Mouse (Mus musculus) v-Abl transformed pro-B cells (cell line): ENCODE results near the gene Dexi.

Experiments used
- in situ Hi-C, 2 experiments: fragments of 400-800 bp; cut with MboI; formaldehyde crosslinking; loops; one replicate each; pipeline ENCODE4 v1.15.1; 2025; ENCODE audit not compliant: unreplicated experiment in 2 of 2

The Dexi gene

DNA sequence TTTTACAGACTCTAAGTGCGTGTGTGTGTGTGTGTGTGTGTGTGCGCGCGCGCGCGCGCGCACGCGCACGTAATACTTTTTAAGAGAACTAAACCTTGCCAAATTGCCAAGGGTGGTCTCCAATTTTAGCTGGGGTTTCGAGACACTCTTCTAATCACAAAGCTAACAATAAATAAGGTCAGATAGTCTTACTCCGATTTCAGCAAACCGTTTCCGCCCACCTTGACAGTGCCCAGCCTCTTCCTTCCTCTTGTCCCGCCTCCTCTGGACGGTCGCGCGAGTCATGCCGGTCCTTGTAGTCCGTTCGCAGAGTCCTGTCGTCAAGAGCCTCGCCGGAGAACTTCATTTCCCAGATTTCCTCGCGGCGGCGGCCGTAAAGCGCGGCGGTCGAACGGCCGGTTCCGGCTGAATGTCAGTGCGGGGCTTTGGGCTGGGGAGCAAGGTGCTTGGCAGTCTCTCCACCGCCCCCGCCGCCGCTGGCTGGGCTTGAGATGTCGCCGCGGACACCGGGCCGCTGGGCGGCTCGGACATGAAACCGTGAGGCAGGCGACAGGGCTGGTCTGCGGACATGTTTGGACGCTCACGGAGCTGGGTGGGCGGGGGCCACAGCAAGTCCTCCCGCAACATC is 2.3 kb upstream of the Dexi start, which contains the start of gene Clec16a:
TSS of gene Clec16a (plus strand) at position 345 of the 628 bp plus-strand sequence.
- in situ Hi-C loops, result loop anchor here in 1 of 2 experiments (25.0 kb wide), 1 partner anchor 1708 kb away; the partner anchor contains the start of gene 1810013L24Rik

- in situ Hi-C loops, result loop anchor here in 1 of 2 experiments (25.0 kb wide), 1 partner anchor 1705 kb away; the partner anchor contains the start of gene 1810013L24Rik
Observed at GRCm38 (mm10) chr16:10542266-10542665, 588 bp downstream of the Dexi start.

- in situ Hi-C loops, result loop anchor here in 1 of 2 experiments (25.0 kb wide), 1 partner anchor 1704 kb away; the partner anchor contains the start of gene 1810013L24Rik
Observed at GRCm38 (mm10) chr16:10541598-10541930, 1.3 kb downstream of the Dexi start.

- in situ Hi-C loops, result loop anchor here in 1 of 2 experiments (25.0 kb wide), 1 partner anchor 1704 kb away; the partner anchor contains the start of gene 1810013L24Rik
Observed at GRCm38 (mm10) chr16:10540763-10541597, 1.9 kb downstream of the Dexi start.

- in situ Hi-C loops, result loop anchor here in 1 of 2 experiments (25.0 kb wide), 1 partner anchor 1700 kb away; the partner anchor contains the start of gene 1810013L24Rik
Observed at GRCm38 (mm10) chr16:10536961-10537360, 5.9 kb downstream of the Dexi start.

DNA sequence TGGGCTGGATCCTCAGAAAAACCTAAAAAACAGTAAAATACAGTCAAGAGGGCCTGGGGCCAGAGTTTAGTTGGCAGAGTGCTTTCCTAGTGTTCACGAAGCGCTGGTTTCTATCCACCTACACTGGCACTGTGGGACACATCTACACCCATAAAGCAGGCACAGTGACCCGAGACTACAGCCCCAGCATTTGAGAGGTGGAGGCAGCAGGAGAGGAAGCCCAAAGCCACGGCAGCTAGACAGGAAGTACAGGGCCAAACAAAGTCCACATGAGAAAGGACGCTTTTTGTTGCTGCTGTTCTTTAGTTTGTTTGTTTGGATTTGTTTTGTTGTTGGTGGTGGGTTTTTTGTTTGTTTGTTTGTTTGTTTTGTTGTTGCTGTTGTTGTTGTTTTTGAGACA is 6.5 kb downstream of the Dexi start:
- in situ Hi-C loops, result loop anchor here in 1 of 2 experiments (25.0 kb wide), 1 partner anchor 1699 kb away; the partner anchor contains the start of gene 1810013L24Rik

DNA sequence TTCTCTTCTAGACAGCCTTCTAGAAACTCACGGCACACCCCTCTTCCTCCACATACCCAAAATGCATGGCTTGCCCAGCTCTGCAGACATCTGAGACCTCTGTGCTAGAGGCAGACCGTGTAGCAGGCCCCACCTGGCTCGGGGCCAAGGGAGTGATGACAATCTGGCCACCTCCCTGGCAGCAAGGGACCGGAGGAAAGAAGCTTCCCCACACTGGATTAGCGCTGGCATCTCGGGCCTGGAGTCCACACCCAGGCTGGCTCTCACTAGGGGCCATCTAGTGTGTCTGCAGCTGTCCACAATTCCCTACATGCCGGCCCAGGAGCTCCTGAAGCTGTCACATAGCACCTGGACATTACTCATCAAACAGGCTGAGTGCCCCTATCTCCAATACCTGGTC is 8.3 kb downstream of the Dexi start:
- in situ Hi-C loops, result loop anchor here in 1 of 2 experiments (25.0 kb wide), 1 partner anchor 1697 kb away; the partner anchor contains the start of gene 1810013L24Rik

DNA sequence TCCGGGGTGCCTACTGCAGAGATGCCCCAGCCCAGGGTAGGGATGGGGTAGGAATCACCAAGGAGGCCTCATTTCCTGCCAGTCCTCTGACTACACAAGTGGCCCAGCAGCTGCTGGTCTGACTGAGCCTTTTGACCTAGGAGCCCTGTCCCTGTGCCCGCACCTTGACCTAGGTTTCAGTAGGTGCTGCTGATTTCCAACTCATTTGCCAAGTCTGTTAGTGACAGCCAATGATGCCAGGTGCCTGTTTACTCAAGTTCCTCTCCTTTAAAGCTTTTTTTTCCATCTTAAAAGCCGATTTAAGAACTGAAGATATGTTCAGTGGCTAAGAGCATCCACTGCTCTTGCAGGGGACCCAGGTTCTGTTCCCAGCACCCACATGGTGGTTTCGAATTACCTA is 9.1 kb downstream of the Dexi start:
- in situ Hi-C loops, result loop anchor here in 1 of 2 experiments (25.0 kb wide), 1 partner anchor 1696 kb away; the partner anchor contains the start of gene 1810013L24Rik

DNA sequence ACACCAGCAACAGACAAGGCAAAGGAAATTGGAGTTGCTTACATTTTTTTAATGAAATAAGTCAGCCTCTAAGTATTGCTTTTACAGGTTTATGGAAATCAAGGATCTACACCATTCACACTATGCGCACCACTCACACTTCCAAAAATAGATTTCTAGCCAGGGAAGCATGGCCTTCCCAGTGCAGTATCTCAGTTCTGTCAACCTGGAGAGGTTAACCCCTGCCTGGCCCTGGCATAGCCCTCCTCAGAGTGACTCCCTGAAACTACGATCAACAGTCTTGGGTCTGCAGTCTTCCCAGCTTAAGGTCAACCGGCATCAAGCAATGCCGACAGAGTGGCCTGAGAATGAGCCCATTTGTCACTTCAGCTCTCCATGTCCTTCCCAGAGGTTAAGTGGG is 12.7 kb downstream of the Dexi start:
- in situ Hi-C loops, result loop anchor here in 1 of 2 experiments (25.0 kb wide), 1 partner anchor 1693 kb away; the partner anchor contains the start of gene 1810013L24Rik

DNA sequence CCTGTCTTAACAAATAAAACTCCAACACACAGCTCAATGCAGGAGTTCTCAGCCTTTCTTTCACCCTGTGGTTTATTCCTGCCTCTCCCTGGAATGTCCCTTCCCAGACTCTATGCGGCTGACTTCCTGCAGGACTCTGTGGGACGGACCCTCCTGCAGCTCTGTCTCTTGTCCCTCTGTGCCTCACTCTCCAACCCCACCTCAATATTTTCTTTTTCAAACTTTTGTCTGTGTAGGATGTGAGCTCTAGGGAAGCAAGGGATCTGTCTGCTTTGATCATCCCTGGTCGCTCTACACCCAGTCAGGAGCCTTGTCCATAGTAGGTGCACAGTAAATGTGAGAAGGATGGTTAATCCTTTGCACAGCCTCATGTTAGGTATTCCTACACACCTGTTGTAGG is 14.5 kb downstream of the Dexi start:
- in situ Hi-C loops, result loop anchor here in 1 of 2 experiments (10.0 to 25.0 kb wide), 2 partner anchors 454 to 1691 kb away; partner anchors contain the start of gene 1810013L24Rik

- in situ Hi-C loops, result loop anchor here in 1 of 2 experiments (10.0 to 25.0 kb wide), 2 partner anchors 452 to 1690 kb away; partner anchors contain the start of gene 1810013L24Rik
Observed at GRCm38 (mm10) chr16:10527046-10527644, 15.7 kb downstream of the Dexi start.

DNA sequence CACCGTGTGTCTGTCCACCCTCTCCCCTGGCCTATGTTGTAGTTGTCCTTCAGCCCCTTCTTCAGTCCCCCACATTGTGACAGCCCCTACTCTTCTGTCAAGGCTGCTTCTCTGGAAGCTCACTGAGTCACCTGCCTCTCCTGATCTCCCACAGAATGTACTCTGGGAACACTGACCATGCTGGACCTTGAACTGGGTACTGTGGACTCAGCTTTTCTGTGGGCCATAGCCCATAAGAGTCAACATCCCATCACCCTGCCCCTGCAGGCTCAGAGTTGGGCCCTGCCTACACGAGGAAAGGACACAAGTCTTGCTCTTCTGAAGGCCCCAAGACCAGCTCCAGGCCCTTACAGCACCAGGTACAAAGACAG is 17.3 kb downstream of the Dexi start:
- in situ Hi-C loops, result loop anchor here in 1 of 2 experiments (10.0 to 25.0 kb wide), 2 partner anchors 451 to 1688 kb away; partner anchors contain the start of gene 1810013L24Rik

- in situ Hi-C loops, result loop anchor here (10.0 to 25.0 kb wide), 2 partner anchors 450 to 1688 kb away; partner anchors contain the start of gene 1810013L24Rik (in 2 of the 2)
Observed at GRCm38 (mm10) chr16:10524866-10525609, 17.8 kb downstream of the Dexi start.

- in situ Hi-C loops, result loop anchor here (10.0 to 25.0 kb wide), 2 partner anchors 449 to 1686 kb away; partner anchors contain the start of gene 1810013L24Rik (in 1 of the 2)
Observed at GRCm38 (mm10) chr16:10523650-10524049, 19.2 kb downstream of the Dexi start.

- in situ Hi-C loops, result loop anchor here (10.0 to 25.0 kb wide), 2 partner anchors 448 to 1686 kb away; partner anchors contain the start of gene 1810013L24Rik (in 1 of the 2)
Observed at GRCm38 (mm10) chr16:10522811-10523210, 20.0 kb downstream of the Dexi start.

DNA sequence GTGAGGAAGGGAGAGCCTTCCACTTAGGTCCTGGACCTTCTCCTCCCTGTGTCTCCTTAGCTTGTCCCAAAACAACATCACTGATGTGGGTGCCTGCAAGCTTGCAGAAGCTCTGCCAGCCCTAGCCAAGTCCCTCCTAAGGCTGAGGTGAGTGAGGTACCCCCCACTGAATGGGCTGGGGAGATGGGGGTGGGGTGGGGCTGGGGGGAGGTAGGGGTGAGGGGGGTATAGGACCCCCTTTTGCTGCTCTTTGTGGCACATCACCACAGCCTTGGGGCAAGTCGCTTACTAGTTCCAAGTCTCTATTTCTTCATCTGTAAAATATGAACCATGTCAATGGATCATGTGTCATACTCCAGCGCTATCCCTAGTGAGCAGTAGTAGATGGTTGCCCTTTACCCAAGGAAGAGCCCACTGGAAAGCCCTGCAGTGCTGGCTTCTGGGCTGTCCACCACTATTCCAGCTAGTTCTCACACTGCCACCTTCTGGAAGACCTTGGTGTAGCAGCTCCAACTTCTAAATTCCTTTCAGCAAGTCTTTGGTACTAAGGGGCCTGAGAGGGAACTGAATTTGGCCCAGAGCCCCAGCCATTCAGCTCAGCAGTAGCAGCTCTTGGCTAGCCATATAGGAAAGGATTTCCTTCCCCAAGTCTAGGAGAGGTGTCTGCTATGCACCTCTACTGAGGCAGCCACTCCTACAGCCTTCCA is 21.8 kb downstream of the Dexi start:
- in situ Hi-C loops, result loop anchor here (10.0 to 25.0 kb wide), 2 partner anchors 446 to 1684 kb away; partner anchors contain the start of gene 1810013L24Rik (in 1 of the 2)

DNA sequence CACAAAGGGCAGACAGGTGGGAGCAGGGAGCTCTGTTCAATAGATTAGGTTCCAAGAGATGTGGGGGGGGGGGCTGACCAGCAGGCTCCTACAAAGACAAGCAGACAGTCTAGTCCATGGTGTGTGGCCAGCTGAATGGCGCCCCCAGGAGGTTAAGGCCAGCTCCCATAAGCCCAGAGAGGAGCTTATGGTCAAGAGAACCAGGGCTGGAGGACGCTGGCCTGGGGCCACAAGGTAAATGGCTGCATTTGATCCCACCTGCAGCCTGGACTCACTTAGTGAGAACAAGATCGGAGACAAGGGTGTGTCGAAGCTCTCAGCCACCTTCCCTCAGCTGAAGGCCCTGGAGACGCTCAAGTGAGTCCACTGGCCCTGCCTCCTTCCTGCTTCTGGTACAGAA is 24.8 kb downstream of the Dexi start:
- in situ Hi-C loops, result loop anchor here (5.0 to 25.0 kb wide), 3 partner anchors 121 to 1681 kb away; partner anchors contain the start of genes Tekt5 (in 2 of the 2) and 1810013L24Rik (in 1 of the 2)

DNA sequence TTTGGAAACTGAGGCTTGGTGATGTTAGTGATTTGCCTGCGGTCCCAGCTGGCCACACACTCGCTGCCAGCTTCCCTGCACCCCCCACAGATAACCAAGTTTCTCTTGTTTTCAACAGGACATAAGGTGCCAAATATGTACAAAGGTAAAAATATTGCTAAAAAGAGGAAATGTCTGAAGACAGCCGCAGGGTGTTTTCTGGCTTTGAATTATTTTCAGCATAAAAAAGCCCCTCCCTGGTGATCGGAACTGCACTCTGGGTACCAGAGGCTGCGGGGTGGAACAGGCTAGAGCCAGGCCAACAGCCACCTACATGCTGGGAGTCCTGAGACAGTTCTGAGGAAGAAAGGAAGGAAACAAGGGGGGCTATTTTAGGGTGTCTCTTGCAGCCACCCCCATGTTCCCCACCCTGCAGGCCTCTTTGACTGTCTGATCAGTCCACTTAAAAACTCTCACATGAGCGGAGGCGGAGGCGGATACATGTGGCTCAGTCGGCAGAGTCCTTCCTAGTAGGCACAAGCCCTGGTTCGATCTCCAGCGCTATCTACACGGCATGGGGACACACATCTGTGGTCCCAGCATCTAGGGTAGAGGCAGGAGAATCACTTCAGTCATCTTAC is 26.8 kb downstream of the Dexi start:
- in situ Hi-C loops, result loop anchor here (5.0 to 25.0 kb wide), 3 partner anchors 119 to 1679 kb away; partner anchors contain the start of genes Tekt5 (in 2 of the 2) and 1810013L24Rik (in 1 of the 2)
